Mouse (Mus musculus): Measurements from ENCODE around the gene AL607142.1. TPM values are rescaled to one million over a fixed set of nuclear protein-coding genes. Genes with fewer than 3 reads are reported as not detected.

The AL607142.1 gene
- not detected for polyA plus RNA-seq (2017; shearing (Covaris generic))

GRCm38 (mm10) chr4:120064696-120065095 lies at the start of gene AL607142.1:
TSS of gene AL607142.1 (plus strand) at chr4:120064996.

Other genes with a start within 250 kb of the AL607142.1 start
- not detected for gene Edn2, start 96.2 kb downstream of the AL607142.1 start, polyA plus RNA-seq (2017; shearing (Covaris generic))
- gene Foxo6, start 222.4 kb downstream of the AL607142.1 start, polyA plus RNA-seq (2017; shearing (Covaris generic)): not detected

Data from effector memory CD4-positive, alpha-beta T cell, adult 7 months (primary cell).